Comparison of ENCODE assay signal across 8 mouse cellular contexts in the genomic region with DNA sequence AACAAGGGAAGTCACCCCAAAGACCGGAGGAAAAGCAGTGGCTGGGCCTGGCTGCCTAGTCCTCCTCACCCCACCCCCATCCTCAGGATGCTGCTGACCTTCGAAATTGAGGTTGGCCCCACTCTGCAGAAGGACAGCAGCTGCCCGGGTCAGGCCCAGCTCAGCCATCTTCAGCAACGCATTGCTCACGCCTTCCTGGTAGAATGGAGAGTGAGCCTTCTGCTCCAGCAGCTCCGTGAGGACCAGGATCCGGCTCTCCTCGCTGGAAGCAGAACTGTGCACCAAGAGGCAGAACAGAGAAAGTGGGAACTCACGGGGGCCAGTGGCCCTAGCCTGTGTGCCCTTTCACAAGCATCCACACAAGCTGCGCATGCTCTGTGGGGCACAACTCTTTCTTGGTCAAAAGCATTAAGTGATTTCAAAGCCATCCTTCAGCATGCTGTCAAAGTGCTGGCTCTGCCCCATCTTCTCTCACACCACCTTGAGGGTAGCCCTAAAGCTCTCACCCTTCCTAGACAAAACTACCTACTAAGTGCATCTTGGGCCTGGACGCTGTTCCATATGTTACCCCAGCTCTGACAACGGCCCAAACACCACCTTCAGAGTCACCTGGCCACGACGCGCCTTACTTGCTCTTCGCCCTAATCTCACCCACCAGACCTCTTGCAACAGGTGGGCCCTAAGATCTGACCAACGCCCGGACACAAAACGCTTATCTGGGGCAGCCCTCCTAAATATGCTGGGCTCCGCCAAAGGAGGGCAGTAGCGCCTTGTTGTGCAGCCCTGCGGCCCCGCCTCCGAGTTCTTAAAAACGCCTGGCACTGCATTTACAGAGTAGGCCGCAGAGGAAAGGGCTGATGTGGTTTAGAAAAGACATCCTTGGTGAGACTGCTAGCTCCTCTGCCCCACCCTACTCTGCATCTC. TPM values are rescaled to one million over a fixed set of nuclear protein-coding genes. Genes with fewer than 3 reads are reported as not detected.
DNase-seq lines count a peak whose midpoint lies in the region; ATAC-seq and TF ChIP-seq lines count a peak whose summit lies in the region.

No protein-coding gene starts in this region.

- TF ChIP-seq EP300 in liver, embryonic 14.5 days (IDR thresholded peaks at IDR 0.05; ENCODE audit: low read depth), result peak; percentile 87

- no peaks in the 10 kb centered on the region for H3K9me3 ChIP-seq in kidney, embryonic 14.5 days (ENCODE audit: control insufficient read depth, low read length)
- H3K9me3 ChIP-seq in liver, embryonic 14.5 days (ENCODE audit: control insufficient read depth, low read length), result no peaks in the 10 kb centered on the region

- no peaks in the 10 kb centered on the region for H3K27me3 ChIP-seq in kidney, embryonic 14.5 days (ENCODE audit: control insufficient read depth, insufficient read depth, low read length)
- no peaks in the 10 kb centered on the region for H3K27me3 ChIP-seq in liver, embryonic 14.5 days (ENCODE audit: control insufficient read depth, insufficient read depth, low read length)

- peaks cover 43% of the 10 kb centered on the region for H3K36me3 ChIP-seq in kidney, embryonic 14.5 days (ENCODE audit: control insufficient read depth, insufficient read depth, low read length)
- H3K36me3 ChIP-seq in liver, embryonic 14.5 days (replicated peaks; ENCODE audit: control insufficient read depth, insufficient read depth, low read depth), result peaks cover 46% of the 10 kb centered on the region

- peak overlapping the region; percentile 90 for H3K9ac ChIP-seq in kidney, embryonic 14.5 days (ENCODE audit: low read depth, low read length)
- H3K9ac ChIP-seq in liver, embryonic 14.5 days (replicated peaks), result peak overlapping the region; percentile 98

- 33% methylated on average over 26 of the region's 26 CpGs for WGBS in kidney, embryonic 14.5 days
- WGBS in liver, embryonic 14.5 days (ENCODE audit: insufficient replicate concordance), result 27% methylated on average over 26 of the region's 26 CpGs

- peak overlapping the region; percentile 85 for H3K4me2 ChIP-seq in kidney, embryonic 14.5 days (replicated peaks; ENCODE audit: low read depth, low read length)
- H3K4me2 ChIP-seq in liver, embryonic 14.5 days (ENCODE audit: low read depth), result peak overlapping the region; percentile 73

- H3K4me3 ChIP-seq in kidney, embryonic 14.5 days (ENCODE audit: low read length), result peak overlapping the region; percentile 98
- peak overlapping the region; percentile 80 to 99 for H3K4me3 ChIP-seq in liver, embryonic 14.5 days (ENCODE audit: insufficient read depth in 1 of 2, low read depth in 2 of 2, low read length in 2 of 2)

- peak; percentile 21 for DNase-seq in monocyte, adult 2 months (ENCODE audit: low read depth in 1 of 2, low spot score in 2 of 2)
- DNase-seq in c-Kit-positive CD71-negative TER-119-negative erythroid progenitor cells, embryonic 14.5 days (ENCODE audit: low read depth), result peak; percentile 78
- DNase-seq in liver, embryonic 14.5 days (ENCODE audit: low read depth in 3 of 3, low spot score in 3 of 3), result peak; percentile 91 to 92 (median 92)
- peak; percentile 61 to 65 for DNase-seq in natural killer cell, adult 2 months (ENCODE audit: low spot score in 2 of 2)
- DNase-seq in testis, postnatal 14 days (ENCODE audit: low spot score), result peak; percentile 53

- peak overlapping the region; percentile 45; the same call in 1 of the 2 replicates for H3K27ac ChIP-seq in kidney, embryonic 14.5 days (ENCODE audit: low read depth, low read length)
- peak overlapping the region; percentile 97 for H3K27ac ChIP-seq in liver, embryonic 14.5 days

- TF ChIP-seq CTCF in liver, embryonic 14.5 days (IDR thresholded peaks at IDR 0.05; ENCODE audit: low read depth), result peak; percentile 81

- peaks cover 10% of the 10 kb centered on the region for H3K4me1 ChIP-seq in kidney, embryonic 14.5 days (ENCODE audit: control insufficient read depth, insufficient read depth, low read length)
- H3K4me1 ChIP-seq in liver, embryonic 14.5 days (replicated peaks; ENCODE audit: control insufficient read depth in 2 of 2, insufficient read depth in 2 of 2, low read length in 1 of 2), result peaks cover 18 to 23% of the 10 kb centered on the region in 2 experiments

- no peak for ATAC-seq in monocyte, adult 5-6 weeks (replicated peaks; ENCODE audit: insufficient number of reproducible peaks, low FRiP score, low TSS enrichment, poor library complexity, severe bottlenecking)
- peak; percentile 38 for ATAC-seq in granulocyte monocyte progenitor cell, adult 5-6 weeks (replicated peaks; ENCODE audit: poor library complexity, severe bottlenecking)
- ATAC-seq in kidney, embryonic 14.5 days (ENCODE audit: low FRiP score, low TSS enrichment), result 0 out of 2 replicates have a peak, but pooled peaks have one; percentile 1
- ATAC-seq in liver, embryonic 14.5 days (ENCODE audit: insufficient read depth), result peak; percentile 78

RNA-seq across cellular contexts. Expression of gene Asb6, which starts 3.0 kb away (rescaled TPM):
- total RNA-seq in monocyte, adult 5-6 weeks (2017), result 20.4 to 45.6 TPM (median 27.7 TPM) in 3 replicates
- 8.4 and 18.9 TPM in 2 replicates for total RNA-seq in granulocyte monocyte progenitor cell, adult 5-6 weeks (2014; fragmentation: Nextera tagmentation)
- total RNA-seq in granulocyte monocyte progenitor cell, adult 5-6 weeks (2017), result 12.2 and 27.1 TPM in 2 replicates
- polyA plus RNA-seq in kidney, embryonic 14.5 days (2014; fragmentation: Nextera tagmentation; extraction: Ambion mirVana), result 29.7 and 33.3 TPM in 2 replicates
- polyA plus RNA-seq in liver, embryonic 14.5 days (2012; rRNA removed), result 25.8 and 27.0 TPM in 2 replicates
- 25.9 and 26.2 TPM in 2 replicates for polyA plus RNA-seq in liver, embryonic 14.5 days (2014; fragmentation: Nextera tagmentation; extraction: Ambion mirVana)

RNA-seq across cellular contexts. Expression of gene Prrx2, which starts 7.7 kb away (rescaled TPM):
- not detected in 3 replicates for total RNA-seq in monocyte, adult 5-6 weeks (2017)
- total RNA-seq in granulocyte monocyte progenitor cell, adult 5-6 weeks (2014; fragmentation: Nextera tagmentation), result not detected in 2 replicates
- not detected in 2 replicates for total RNA-seq in granulocyte monocyte progenitor cell, adult 5-6 weeks (2017)
- 15.3 and 20.1 TPM in 2 replicates for polyA plus RNA-seq in kidney, embryonic 14.5 days (2014; fragmentation: Nextera tagmentation; extraction: Ambion mirVana)
- polyA plus RNA-seq in liver, embryonic 14.5 days (2012; rRNA removed), result 0.34 and 0.49 TPM in 2 replicates
- polyA plus RNA-seq in liver, embryonic 14.5 days (2014; fragmentation: Nextera tagmentation; extraction: Ambion mirVana), result 0.09 TPM in 1 of 2 replicates, not detected in the other

RNA-seq across cellular contexts. Expression of gene Ntmt1, which starts 19.5 kb away (rescaled TPM):
- 7.1 to 15.9 TPM (median 9.9 TPM) in 3 replicates for total RNA-seq in monocyte, adult 5-6 weeks (2017)
- 20.2 and 26.8 TPM in 2 replicates for total RNA-seq in granulocyte monocyte progenitor cell, adult 5-6 weeks (2014; fragmentation: Nextera tagmentation)
- total RNA-seq in granulocyte monocyte progenitor cell, adult 5-6 weeks (2017), result 16.2 and 18.6 TPM in 2 replicates
- polyA plus RNA-seq in kidney, embryonic 14.5 days (2014; fragmentation: Nextera tagmentation; extraction: Ambion mirVana), result 95.6 and 101 TPM in 2 replicates
- polyA plus RNA-seq in liver, embryonic 14.5 days (2012; rRNA removed), result 12.0 and 14.5 TPM in 2 replicates
- polyA plus RNA-seq in liver, embryonic 14.5 days (2014; fragmentation: Nextera tagmentation; extraction: Ambion mirVana), result 23.3 and 25.6 TPM in 2 replicates

RNA-seq across cellular contexts. Expression of gene 1700001O22Rik, which starts 23.6 kb away (rescaled TPM):
- total RNA-seq in monocyte, adult 5-6 weeks (2017), result 0.68 TPM in 1 of 3 replicates, not detected in the others
- not detected in 2 replicates for total RNA-seq in granulocyte monocyte progenitor cell, adult 5-6 weeks (2014; fragmentation: Nextera tagmentation)
- 0.73 TPM in 1 of 2 replicates, not detected in the other for total RNA-seq in granulocyte monocyte progenitor cell, adult 5-6 weeks (2017)
- polyA plus RNA-seq in kidney, embryonic 14.5 days (2014; fragmentation: Nextera tagmentation; extraction: Ambion mirVana), result 3.8 and 4.2 TPM in 2 replicates
- not detected in 2 replicates for polyA plus RNA-seq in liver, embryonic 14.5 days (2012; rRNA removed)
- not detected in 2 replicates for polyA plus RNA-seq in liver, embryonic 14.5 days (2014; fragmentation: Nextera tagmentation; extraction: Ambion mirVana)

Comparison
In these comparisons a context has a peak if more than half of its experiments do, and no peak if none do; other contexts are left out.
1. DNase-seq: peak in every context shown above with its lines; median percentile 92 in liver, embryonic 14.5 days; 78 in c-Kit-positive CD71-negative TER-119-negative erythroid progenitor cells, embryonic 14.5 days; 63 in natural killer cell, adult 2 months; 53 in testis, postnatal 14 days; 21 in monocyte, adult 2 months.